Mouse (Mus musculus): ENCODE results near the gene Smoc1.

- TF ChIP-seq POLR2A (IDR thresholded peaks at IDR 0.05; ENCODE audit: control insufficient read depth, low read depth, low read length) (no peak), CTCF (IDR thresholded peaks at IDR 0.05; ENCODE audit: control insufficient read depth, insufficient read depth, insufficient replicate concordance, low read depth, low read length) (no peak)
Observed at GRCm38 (mm10) chr12:81188423-81188822, 161.8 kb downstream of the Smoc1 start.

Data from testis, adult 2 months (tissue).